Mouse (Mus musculus) left cerebral cortex, adult 9 months (tissue): ENCODE measurements around the gene Gtf3c5.

Experiments
- DNase-seq, 2 experiments: peaks; one replicate each; pipeline ENCODE4 v3.0.0; 2022; ENCODE audit warnings: low spot score in 2 of 2

The Gtf3c5 gene

DNA sequence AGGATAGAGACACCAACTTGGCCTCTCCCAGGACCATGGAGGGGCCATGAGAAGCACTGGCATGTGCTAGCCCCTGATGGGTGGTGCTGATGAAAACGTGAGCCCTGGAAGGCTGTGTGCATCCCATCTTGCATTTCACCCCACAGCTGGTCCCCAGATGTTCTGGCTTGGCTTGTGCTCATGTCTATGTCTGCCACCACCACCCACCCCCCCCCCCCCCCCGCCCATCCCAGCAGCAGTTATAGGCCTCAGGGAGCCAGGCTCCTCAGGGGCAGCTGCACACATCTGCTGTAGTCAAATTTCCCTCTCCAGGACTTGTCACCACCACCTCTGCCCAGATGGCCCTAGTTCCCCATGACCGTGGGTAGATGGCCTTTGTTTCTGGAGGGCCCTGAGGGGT, 13.6 kb downstream of the Gtf3c5 start:
- DNase-seq = no peak

DNA sequence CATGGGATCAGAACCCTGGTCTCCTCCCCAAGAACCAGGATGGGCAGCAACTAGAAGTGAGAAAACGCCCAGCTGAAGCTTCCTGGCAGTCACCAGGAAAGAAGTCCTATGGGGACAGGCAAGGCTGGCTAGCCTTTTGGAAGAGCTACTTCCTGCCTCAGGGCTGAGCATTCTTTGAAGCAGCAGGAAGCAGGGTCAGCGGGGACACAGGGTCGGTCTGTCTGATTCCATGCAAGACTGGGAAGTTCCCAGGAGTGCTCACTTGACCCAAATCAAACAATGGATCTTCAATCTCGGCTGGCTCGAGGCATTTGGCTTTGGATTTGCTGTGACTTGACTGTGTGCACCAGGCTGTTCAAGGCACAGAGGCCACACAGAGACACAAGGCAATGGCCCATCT, 17.0 kb downstream of the Gtf3c5 start:
- DNase-seq = no peak

DNA sequence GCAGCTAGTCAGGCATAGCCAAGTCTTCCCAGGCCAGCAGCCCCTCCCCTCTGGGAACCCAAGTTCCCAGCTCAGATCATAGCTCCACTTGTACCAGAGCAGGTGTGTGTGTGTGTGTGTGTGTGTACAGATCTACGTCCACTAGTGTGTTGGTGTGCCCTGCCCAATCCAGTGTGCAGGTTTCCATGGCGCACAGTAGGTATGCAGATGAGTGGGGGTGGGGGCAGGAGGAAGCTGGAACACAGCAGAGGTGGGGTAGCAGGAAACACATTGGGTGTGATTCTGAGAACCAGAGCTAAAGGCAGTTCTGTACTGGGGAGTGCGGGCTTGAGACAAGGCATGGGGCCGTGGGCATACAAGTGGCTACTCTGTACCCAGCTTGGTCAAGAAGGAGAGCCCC, 19.2 kb downstream of the Gtf3c5 start:
- DNase-seq = no peak

DNA sequence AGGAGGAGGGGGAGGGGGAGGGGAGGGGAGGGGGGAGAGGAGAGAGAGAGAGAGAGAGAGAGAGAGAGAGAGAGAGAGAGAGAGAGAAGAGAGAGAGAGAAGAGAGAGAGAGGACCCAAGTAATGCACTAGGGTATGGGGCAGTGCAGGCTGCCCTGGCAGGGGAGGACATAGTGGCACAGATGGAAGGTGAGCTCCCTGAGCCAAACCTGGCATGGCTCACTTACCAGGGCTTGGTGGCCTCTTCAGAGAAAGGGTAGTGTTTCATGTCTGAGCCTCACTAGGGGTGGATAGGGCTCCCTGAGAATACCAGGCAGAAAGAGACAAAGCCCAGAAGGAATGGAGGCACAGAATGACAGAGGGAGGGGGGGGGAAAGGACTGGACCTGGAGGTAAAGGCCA, 19.7 kb downstream of the Gtf3c5 start:
- no peak for DNase-seq

DNA sequence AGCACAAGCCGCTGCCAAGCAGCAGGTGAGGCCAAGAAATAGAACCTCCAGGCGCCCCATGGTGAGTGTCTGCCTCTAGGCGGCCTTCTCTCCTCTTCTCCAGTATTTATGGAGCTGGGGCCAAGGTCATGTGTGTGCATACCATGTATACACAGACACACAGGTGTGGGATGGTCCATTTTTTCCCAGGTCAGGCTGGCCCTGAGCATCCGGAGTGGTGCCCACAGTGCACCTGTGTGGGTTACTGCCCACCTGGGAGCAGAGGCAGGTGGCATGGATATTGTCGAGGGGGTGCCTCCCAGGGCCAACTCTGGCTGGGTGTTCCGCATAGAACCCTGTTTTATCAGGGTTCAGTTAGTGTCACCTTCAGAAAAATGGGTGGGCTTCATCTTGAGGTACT, 20.2 kb downstream of the Gtf3c5 start, which contains the start of gene Cel:
Cel (minus strand) TSS at position 101 of the 400 bp plus-strand sequence.
- no peak for DNase-seq

DNA sequence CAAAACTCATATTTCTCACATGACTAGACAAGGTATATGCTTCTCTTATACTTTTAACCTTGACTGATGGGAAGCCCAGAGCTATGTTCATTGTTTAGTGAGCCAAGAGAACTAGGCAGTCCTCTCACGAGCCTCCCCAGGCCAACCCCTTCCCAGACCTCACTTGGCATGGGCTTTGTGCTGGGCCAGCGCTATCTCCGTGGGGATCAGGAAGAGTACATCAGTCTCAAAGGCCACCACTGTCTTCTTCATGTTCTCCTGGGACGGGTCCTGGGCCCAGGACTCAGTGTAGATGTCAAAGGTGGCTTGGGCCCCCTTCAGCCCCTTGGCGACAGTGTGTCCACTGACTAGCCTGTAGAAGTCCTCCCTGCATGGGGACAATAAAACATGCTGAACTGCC, 26.1 kb downstream of the Gtf3c5 start:
- DNase-seq = no peak

DNA sequence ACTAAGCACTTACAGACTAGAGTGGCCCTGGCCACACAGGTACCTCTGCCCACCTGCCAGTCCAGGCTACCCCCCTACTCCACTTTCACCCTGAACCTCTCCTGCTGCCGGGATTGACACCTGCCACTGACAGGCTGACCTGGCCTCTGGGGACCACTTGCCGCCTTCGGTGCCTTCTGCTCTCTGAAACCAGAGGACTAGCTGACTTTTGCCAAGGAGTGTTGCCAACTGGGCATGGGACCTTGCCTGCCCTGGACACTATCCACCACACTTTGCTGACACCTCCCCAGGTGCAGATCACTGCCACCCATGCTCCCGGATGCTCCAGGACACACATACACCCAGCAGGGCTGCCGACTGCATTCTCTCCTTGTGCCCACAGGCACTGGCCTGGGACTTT, 31.2 kb downstream of the Gtf3c5 start:
- no peak for DNase-seq

DNA sequence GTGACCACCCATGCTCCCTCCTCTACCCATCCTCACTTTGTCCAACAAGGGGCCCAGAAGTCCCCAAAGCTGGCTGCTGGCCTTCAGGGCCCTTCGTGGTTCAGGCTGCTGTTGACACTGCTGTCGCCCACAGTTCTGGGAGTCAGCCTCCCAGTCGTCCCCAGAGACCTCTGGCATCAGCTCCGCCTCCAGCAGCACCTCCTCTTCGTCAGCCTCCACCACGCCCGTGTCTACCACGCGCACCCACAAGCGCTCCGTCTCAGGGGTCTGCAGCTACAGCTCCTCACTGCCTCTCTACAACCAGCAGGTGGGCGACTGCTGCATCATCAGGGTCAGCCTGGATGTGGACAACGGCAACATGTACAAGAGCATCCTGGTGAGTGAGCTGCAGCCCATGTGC, 34.4 kb downstream of the Gtf3c5 start:
- no peak for DNase-seq

DNA sequence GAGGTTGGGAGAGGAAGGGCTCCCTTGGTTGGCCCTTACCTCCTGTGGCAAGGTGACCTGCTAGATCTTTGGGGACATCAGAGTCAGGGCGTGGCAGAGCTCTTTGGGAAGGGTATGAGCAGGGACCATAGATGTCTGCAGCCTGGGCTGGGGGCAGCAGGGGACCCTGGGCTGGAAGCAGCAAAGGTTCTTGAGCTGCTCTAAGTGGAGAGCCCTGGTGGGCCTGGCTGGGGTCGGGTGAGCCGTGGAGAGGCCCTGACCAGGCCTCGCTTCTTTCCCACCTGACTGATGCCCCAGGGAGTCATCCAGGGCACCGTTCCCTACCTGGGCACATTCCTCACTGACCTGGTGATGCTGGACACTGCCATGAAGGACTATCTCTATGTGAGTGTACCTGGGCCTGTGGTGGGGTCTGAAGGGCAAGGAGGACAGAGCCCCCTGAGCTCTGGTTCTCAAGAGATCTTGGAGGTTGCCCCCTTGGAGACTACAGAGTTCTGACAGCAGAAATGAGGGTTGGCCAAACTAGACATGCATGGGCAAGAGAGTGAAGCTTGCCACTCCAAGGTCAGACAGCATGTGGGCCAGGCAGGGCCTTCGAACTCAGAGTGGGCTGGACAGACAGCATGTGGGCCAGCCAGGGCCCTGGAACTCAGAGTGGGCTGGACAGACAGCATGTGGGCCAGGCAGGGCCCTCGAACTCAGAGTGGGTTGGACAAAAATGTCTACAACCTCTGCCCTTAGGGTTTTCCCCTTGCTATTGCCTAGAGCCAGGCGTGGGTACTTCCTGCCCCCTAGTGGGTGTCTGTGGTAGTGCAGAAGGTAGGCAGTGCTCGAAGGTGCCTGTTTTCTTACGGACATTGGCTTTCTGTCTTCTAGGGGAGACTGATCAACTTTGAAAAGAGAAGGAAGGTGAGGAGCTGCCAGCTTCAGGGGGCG, 36.0 kb downstream of the Gtf3c5 start:
- DNase-seq = peak in 1 of 2 experiments; percentile 87

DNA sequence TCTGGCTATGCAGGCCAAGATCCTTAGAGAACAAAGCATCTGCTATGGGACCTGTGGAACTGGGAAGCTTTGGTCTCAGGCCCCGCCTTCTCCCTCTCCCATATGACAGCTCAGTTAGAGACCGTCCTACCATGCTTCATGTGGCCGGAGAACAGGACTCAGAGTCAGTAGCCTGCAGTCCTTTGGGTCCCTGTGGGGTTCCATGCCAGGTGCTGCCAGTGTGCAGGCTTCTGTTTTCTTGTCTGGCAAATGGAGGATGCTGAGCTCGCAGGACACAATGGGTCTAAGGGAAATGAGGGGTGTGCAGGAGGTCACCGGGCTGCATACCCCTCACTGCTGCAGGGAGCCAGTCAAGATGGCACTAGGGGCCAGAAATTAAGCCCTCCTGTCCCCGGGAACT, 37.0 kb downstream of the Gtf3c5 start:
- DNase-seq = no peak

DNA sequence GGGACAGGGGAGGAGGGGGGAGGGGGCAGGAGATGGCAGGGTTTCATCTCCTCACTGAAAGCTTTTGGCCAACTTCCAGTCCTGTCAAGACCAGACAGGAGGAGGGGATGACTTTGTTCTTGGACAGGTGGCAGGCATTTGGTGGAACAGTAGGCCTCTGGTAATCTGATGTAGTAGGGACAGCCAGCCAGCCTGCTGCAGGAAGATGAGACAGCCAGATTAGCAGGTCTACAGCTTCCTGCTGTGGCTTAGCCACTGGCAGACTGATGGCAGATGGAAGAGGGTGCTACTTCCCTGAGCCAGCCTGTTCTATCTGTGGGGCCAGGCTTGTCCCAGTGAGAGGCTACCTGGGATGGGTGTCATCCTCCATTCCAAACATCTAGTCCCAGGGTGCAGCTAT, 37.6 kb downstream of the Gtf3c5 start:
- no peak for DNase-seq

DNA sequence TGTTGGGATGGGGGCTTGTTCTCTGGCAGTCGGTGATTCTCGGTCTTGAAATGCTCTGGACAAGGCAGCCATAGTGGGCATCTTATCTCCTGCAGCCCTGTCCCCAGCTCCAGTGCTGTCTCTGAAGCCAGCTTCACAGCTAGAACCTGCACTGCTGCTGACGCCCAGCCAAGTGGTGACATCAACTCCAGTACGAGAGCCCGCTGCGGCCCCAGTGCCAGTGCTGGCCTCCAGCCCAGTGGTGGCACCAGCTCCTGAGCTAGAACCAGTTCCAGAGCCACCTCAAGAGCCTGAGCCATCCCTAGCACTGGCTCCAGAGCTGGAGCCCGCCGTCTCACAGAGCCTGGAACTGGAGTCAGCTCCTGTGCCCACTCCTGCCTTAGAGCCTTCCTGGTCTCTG, 39.7 kb downstream of the Gtf3c5 start:
- no peak for DNase-seq

DNA sequence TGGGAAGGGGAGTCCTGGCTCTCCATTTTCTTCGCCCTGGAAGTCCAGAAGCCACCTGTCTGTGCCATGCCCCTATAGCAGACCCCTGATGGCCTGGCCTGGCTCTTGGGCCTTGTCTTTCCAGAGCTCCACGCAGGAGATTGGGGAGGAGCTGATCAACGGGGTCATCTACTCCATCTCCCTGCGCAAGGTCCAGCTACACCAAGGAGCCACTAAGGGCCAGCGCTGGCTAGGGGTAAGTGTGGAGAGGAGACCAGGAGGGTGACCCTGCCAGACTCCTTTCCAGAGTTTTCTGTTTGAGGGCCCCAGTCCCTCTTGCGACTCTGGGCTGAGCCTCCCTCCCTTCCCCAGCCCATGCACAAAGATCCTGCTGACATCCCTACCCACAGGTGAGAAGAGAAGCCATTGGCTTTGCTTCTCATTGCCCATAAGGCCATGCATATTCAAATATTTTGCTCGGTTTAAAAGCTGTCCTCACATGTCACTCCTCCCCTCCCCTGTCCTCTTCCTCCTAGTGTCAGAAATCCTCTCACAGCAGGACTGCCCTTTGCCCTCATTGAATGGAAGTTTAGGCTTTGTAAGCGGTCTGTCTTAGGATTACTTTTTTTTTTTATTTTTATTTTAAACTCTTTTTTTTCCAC, 42.8 kb downstream of the Gtf3c5 start:
- no peak for DNase-seq

DNA sequence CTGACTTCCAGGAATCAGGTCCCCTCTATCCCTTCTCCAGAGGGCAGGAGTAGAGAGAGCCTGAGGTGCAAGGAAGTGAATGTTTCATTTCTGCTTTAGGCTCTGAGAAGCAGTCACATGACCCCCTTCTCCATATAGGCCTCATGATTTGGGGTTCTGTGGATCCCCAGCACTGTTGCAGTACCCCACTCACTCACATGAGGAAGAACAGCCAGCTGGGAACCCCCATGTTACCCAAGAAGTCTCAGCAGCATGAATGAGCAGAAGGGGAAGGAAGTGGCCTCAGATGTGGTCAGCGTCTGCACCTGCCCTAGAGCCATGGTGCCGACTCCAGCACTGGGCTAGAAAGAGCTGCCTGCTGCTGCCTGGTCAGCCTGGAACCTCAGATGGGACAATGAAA, 43.6 kb downstream of the Gtf3c5 start:
- no peak for DNase-seq

DNA sequence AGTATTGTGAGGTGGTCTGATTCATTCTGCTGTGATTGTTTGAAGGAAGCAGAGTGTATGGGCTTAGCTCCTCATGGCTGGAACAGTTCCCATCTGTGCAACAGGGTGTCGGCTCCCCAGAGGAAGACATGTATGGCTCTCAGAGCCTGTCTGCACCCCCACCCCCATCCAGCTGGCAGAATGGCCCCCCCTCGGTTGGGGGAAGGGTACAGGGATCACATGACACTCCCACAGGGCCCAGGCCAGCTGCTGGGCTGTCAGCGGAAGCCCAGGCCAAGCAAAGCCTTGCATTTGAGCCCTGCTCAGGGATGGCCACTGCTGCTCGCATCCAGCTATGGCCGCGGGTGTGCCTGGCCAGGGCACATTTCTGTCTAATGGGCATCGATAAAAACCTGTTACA, 44.3 kb downstream of the Gtf3c5 start:
- peak in 1 of 2 experiments; percentile 78 for DNase-seq

DNA sequence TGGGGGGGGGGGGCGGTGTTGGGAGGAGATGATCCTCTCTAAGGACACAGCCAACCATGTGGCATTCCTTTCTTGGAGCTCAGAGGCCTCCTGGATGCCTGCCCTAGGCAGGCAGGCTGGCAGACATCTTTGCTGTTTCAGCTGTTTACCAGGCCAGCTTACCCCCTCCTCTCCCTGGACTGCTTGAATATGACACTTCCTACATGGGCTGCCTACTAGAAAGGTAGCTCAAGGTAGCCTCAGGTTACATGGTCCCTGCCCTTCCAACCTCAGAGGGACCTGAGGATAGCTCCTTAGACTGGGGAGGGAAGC, 44.8 kb downstream of the Gtf3c5 start:
- DNase-seq = no peak

DNA sequence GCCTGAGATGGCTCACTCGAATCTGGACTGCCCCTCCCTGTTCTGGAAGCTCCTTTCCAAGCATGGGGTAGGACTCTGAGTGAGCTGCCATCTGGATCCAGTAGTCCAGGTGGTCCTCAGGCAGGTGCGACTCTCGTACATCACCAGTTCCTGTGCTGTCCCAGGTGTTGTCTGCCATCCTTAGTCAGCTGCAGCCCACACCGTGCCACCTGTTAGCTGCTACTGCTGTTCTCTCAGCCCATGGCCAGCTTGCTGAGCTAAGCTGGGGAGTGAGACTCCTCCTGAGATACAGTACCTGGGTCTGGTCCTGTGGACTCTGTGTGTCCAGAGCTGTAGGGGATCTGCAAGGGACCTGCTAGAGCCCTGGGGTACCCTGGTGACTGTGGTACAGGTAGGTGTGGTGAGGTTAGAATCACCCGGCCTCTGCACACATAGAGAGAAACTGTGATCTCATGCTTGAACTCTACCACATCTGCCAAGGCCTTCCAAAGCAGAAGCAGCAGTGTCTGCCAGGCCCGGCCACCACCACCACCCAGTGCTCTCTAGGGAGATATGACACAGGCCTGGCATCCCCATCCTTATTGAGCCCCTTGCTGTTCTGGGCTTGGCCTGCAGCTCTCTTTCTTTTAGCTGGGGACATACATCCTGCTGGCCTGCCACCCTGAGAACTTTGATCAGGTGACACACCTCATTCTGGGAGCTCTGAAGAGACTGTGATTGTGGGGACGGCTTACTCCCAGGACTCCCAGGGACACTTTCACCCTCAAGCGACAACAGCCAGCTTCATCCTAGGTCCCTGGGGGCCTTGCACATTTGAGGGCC, 45.3 kb downstream of the Gtf3c5 start:
- no peak for DNase-seq

DNA sequence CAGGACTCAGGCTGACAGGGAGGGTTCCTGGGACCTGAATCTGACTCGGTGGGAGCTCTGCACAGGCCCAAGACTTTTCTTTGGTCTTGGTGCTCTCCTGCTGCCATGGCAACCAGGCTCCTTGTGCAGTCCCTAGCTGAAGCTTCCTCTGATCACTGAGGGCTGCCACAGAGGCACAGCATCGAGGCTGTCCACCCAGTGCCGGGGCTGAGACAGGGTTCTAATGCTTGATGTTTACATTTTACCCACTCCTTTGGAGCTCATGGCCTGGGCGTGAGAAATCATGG, 46.0 kb downstream of the Gtf3c5 start:
- no peak for DNase-seq

DNA sequence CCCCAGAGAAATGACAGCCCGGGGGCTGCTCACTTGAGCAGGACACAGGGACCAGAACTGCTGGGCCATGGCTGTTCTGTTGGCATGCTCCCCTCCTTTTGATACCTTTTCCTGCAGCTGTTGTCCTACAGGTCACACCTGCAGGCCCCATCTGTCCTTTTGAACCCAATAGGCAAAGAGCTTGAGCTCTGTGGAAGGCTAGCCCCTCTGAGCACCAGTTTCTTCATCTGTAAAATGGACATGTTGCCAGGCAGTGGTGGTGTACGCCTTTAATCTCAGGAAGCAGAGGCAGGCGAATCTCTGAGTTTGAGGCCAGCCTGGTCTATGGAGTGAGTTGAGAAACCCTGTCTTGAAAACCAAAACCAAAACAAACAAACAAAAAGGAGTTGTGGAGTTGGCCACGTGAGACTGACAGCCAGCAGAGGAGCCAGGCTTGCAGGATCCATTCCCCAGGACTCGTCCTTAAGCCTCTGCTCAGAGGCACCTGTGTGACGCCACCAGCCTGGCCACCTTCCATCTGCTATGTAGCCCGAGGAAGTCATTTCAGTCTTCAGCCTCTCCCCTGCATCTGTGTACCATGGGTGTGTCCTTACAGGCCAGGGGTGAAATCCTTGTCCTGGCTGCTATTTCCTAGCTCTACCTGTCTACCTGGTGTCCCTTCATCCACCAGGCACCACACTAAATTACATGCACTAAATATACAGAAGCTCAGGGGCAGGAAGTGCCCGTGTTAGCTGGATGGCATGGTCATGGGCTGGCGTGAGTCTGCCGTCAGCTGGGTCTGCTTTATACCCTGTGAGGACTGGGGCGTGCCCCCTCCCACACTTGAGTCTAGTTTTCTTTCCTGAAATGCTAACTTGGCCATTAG, 46.6 kb downstream of the Gtf3c5 start:
- no peak for DNase-seq

DNA sequence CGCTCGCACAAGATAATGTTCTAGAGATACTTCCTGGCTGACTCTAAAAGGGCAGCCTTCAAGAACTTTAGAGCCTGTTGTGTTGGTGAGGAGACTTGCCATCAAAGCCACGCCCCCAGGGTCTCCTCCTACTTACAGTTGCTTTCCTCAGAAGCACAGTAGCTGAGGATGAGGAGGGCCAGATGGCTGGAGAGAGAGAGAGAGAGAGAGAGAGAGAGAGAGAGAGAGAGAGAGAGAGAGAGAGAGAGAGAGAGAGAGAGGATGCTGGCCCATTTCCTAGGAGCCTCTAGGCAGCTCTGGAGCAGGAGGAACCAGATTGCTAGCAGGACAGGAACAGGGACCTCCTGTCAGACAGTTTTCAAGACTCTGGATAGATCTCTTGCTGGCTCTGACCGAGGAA, 47.4 kb downstream of the Gtf3c5 start:
- DNase-seq = no peak

DNA sequence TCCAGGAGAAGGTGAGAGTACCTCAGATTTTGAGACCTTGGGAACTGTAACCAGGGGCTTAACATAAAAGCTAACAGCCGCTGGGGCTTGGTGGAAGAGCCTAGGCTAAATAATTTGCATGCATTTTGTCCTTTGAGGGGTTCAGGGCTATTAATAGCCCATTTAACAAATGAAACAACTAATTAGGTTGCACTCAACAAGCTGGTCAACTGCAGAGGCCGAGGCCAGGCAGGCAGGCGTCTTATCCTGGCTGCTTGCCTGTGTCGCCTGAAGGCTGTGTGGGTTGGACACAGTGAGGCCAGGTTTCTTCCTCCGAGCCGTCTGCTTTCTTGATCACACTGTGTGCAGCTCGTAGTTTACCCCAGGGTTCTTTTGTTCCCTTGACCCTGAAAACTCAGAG, 47.9 kb downstream of the Gtf3c5 start:
- DNase-seq = no peak

DNA sequence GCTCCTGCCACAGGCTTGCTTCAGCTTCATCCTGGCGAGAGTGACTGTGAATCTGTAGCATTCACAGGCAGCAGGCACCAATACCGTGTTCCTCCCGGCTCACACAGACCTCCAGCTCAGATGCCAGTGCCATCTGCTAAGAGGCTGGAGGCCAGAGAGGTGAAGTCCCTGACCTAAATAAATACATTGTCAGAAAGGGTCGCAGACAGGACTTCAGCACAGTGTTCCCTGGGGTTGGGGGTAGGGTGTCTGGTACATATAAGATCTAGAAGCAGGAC, 48.3 kb downstream of the Gtf3c5 start:
- no peak for DNase-seq
